Mouse (Mus musculus) G1E (cell line): ENCODE data around the gene Rae1.

Experiments
- CTCF ChIP-seq: IDR thresholded peaks from 2 replicates; pipeline ENCODE4 v1.5.1; 2012; ENCODE audit warnings: low read depth, low read length, inconsistent platforms, mixed read lengths
- GATA1 ChIP-seq: IDR thresholded peaks from 2 replicates; pipeline ENCODE4 v1.6.1; 2012; ENCODE audit warnings: borderline replicate concordance, low read length, inconsistent platforms, mixed read lengths

- no peak for TF ChIP-seq GATA1
- TF ChIP-seq CTCF, result no peak
Measured at GRCm38 (mm10) chr2:173026286-173026685, 26.4 kb downstream of the Rae1 start.
